Mouse (Mus musculus): ENCODE measurements around the gene Hnrnpf. TPM values are rescaled to one million over a fixed set of nuclear protein-coding genes. Genes with fewer than 3 reads are reported as not detected.
A peak's percentile ranks its signal among the peaks of the same experiment; 100 is the strongest.
"Not testable (repeated sequence)": the region's sequence is repeated elsewhere in the genome, so short reads cannot be mapped to it uniquely, and the experiment has no call there.

Hnrnpf gene
- total RNA-seq (2014; fragmentation: Nextera tagmentation) (691 and 695 TPM in 2 replicates), total RNA-seq (2017) (1,315 and 1,367 TPM in 2 replicates)

DNA sequence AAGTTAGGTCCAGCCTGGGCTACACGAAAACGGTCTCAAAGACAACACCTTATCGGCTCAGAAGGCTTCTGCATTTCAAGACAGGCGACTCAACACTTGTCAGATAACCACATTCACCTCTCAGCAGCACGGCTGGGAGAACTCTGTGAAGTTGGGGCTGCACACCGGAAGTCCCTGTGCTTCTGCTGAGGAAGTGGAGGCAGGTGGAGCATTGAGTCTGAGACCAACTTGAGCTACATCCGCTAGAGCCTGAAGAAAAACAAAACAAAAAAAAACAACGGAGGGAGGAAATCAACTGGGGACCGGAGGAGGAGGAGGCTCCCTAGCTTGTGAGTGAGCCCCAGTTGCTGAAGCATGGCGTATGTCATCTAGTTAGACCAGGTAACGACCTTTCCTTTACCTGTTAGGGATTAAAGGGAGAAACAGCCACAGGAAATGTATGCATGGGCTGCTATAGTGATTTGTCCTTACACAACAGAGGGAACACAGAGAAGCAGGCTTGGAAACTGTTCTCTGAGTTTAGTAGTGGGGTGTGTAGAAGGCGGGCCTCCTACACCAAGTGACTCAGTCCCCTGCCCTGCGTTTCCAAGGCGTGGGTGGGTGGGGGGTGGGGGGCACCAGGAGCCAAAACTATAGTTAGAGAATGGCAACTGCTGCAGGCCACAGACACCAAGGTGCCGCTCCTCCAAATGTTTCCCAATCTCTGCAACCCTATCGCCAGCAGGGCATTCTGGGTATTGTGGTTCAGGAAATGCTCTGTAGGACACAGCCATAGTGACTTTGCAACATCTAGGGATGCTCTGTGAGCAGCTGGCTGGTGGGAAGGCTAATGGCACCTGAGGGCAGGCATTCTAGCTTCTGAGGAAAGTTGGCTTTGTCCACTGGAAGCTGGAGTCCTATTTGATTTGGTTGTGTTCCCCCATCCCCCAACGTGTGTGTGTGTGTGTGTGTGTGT lies at the start of gene Hnrnpf:
TSS of gene Hnrnpf (plus strand) at position 199 of the 955 bp plus-strand sequence.
- ATAC-seq (replicated peaks; ENCODE audit: poor library complexity, severe bottlenecking), result peak; percentile 91

DNA sequence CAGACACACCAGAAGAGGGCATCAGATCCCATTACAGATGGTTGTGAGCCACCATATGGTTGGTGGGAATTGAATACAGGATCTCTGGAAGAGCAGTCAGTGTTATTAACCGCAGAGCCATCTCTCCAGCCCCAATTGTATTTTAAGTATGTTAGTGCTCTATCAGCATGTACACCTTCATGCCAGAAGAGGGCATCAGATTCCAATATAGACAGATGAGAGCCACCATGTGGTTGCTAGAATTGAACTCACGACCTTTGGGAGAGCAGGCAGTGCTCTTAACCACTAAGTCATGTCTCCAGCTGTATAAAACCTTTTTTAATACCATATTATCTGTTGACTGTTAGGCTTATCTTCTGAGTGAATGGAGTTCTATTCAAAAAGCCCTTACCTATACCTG lies 48.4 kb upstream of the Hnrnpf start:
- peak; percentile 53; the same call in 1 of the 2 replicates for ATAC-seq (replicated peaks; ENCODE audit: poor library complexity, severe bottlenecking)

DNA sequence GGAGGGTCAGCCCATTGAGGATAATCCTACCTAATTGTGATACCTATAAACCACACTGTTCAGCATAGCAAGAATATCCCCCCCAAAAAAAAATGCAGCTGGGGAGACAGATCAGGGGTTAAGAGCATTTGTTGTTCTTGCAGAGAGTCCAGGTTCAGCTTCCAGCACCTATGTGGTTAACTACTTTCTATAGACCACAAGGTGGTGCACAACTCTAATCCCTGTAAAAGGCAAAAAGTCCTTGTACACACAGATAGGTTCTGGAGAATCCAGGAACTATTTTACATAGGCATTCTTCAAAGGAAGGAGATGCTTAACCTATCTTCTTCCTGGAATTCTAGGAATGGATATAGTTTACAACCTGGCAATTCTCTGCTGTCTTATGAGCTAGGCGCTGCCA lies 42.1 kb upstream of the Hnrnpf start:
- ATAC-seq (replicated peaks; ENCODE audit: poor library complexity, severe bottlenecking), result no peak

DNA sequence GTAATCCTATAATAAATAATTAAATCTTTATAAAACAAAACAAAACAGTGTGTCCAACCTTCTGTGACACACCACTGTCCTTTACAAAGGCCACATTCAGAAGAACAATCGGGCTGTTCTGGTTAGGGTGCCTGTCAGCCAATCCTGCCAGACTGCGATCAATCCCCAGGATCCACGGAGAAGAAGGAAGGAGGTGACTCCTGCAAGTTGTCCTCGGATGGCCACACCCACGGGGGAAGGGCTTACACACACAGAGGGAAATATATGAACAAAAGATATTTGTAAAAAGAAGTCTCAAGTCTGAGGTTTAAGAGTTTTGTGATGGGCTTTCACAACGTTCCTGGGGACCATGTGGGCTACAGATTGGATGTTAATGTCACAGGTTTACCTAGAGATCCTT lies 38.3 kb upstream of the Hnrnpf start, which contains the start of gene Zfp239:
TSS of gene Zfp239 (plus strand) at position 253 of the 400 bp plus-strand sequence.
- ATAC-seq (replicated peaks; ENCODE audit: poor library complexity, severe bottlenecking), result no peak

DNA sequence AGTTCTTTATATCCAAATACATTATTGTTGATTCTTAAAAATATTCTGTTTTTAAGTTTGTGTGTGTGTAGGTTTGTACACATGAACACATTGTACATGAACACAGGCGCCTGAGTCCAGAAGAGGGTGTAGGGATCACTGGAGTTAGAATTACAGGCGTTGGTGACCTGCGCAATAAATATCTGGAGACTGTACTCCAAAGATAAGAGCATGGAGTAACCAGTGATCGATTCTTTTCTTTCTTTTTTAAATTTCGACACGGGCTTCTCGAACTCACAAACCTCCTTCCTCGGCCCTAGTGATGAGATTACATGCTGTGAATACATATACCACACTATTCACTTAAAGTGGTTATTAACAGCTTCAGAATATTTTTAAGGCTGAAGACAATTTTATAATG lies 37.7 kb upstream of the Hnrnpf start:
- ATAC-seq (replicated peaks; ENCODE audit: poor library complexity, severe bottlenecking), result no peak; the same call in 1 of the 2 replicates

DNA sequence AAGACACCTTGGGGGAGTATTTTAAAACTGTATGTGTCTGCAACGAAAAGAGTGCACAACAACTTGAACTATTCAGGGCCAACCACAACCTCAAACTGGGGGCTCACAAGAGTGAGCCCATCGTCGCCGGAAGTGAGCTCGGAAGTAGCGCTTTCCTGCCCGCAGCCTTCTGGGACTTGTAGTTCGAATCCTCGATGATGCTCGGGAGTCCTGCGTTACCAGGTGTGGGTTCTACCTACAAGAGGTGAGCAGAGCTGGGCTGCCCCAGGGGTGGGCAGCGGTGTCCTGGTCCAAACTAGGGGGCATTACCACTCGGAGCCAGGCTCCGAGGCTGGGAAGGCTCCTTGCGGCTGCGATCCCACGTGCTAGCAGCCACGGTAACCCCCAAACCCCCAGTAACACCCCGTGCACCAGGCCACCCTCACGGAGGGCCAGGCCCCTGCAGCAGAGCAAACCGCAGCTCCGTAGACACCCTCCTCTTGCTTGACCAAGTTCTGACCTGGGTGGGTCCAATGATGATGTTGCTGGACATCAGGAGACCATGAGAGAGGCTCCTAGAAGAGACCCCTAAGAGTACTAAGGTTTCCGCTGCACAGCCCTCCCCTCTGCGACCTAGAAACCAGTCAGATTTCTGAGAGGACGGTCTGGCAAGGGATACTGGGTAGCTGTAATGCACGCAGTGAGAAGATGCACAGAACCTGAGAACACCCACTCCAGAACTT lies 37.1 kb upstream of the Hnrnpf start:
- peak; percentile 96 for ATAC-seq (replicated peaks; ENCODE audit: poor library complexity, severe bottlenecking)

DNA sequence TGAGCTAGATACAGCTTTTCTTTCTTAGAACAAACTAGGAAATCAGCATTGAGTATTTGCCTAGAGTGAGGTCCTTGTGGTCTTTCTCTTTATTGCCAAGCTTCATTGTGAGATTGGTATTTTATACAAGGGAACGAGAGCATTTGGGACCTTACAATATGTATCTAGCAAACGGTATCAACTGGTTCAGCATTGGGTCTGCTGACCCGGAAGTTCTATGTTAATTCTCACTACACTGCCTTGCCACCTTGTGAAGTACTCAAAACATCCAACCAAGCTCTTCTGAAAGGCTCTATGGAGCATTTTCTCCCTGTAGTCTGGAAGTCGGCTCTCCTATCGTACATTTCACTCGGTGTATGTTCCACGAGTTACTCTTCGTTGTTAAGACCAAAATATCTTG lies 36.4 kb upstream of the Hnrnpf start:
- ATAC-seq (replicated peaks; ENCODE audit: poor library complexity, severe bottlenecking), result no peak

DNA sequence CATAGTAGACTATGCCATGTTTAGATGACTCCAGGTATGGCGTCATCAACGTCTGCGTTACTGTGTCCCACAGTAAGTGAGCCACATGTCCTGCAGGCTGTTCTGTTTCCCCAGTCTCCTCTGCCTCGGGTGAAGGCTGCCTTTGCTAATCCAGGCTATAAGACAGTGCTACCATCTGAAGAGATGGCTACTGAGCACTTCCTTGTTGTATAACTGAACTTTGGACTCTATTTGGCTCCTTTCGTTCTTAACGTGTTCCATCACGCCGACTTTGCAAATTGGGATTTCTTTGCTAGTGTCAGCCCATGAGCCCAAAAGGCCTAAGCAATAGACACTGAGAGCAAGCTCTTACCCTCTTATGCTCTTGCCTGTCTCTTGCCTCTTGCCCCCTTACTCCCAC lies 31.9 kb upstream of the Hnrnpf start:
- no peak for ATAC-seq (replicated peaks; ENCODE audit: poor library complexity, severe bottlenecking)

DNA sequence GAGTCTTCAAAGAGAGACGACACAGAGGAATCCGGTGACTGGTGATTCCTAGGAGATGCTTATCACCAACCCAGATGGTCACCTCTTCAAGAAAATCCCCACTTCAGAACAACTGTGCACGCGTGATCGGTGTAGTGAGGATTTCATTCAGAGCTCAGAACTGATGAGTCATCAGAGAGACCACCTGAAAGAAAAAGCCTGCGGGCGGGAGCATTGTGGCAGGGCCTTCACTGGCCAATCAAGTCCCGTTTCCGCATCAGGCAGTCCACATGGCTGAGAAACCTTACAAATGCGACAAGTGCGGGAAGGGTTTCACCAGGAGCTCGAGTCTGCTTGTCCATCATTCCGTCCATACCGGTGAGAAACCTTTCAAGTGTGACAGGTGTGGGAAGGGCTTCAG lies 29.1 kb upstream of the Hnrnpf start:
- ATAC-seq (replicated peaks; ENCODE audit: poor library complexity, severe bottlenecking), result no peak

DNA sequence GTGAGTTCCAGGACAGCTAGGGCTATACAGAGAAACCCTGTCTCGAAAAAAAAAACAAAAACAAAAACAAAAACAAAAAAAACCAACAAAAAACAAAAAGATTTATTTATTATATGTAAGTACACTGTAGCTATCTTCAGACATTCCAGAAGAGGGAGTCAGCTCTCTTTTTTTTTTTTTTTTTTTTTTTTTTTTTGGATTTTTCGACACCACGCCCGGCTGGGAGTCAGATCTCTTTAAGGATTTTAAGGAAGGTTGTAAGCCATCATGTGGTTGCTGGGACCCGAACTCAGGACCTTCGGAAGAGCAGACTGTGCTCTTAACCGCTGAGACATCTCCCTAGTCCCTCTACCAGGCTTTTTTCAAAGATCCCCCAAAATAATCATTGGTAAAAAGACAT lies 26.7 kb upstream of the Hnrnpf start:
- ATAC-seq (replicated peaks; ENCODE audit: poor library complexity, severe bottlenecking), result not testable (repeated sequence)

DNA sequence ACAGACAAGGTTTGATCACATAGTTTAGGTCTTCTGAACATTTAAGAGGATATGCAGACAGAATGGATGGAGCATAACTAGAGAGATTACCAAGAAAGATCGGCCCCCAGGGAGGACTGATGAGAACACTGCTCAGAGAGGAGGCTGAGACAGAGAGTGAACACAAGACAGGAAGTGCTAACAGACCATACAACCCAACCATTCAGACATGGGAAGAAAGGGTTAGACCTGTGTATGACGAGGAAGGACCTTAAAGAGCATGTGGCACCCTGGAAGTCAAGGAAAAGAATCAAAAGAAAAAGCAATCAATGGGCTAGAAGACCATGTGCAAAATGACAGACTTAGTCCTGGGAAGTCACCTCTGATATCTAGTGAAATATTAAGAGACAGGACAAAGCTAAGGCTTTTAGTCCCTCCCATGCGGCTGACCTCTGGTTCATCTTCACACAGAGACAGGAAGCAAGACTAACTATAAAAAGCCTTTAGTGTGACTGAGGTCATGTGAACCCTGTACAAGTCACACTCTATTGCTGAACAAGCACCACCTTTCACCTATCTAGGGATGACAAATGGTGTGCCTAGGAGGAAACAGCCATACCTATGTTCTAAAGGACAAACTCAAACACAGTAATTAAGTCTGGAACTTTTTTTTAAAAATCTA lies 25.4 kb upstream of the Hnrnpf start:
- ATAC-seq (replicated peaks; ENCODE audit: poor library complexity, severe bottlenecking), result no peak

DNA sequence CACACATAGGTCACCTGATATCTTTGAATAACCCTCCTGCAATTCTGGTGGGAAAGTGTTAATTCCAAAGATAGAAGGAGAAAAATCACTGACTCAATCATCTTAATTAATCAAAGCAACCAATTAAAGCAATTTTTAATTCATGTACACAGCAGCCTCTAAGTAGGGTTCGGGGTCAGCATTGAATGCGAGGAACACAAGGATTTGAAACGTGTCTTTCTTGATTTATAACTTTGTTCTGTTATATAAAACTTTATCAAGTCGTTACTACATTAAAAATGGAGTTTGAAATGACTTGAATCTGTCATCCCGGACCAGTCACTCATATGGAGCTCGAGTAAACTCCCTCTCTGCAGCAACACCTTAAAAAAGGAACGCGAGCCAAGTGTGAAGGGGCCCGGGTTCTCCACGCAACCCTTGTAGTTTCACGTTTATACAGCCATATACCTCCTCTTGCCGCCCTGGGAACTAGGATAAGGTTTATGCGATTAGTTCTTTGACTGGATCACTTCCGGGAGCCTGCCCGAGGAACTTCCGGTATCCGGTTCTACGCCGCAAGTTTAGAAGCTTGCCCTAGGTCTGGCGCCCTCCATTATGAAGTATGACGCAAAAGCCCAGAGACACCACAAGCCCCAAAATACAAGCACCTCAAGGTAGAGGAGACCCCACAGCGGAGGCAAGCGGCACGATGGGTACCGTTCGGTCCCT lies 21.3 kb upstream of the Hnrnpf start:
- ATAC-seq (replicated peaks; ENCODE audit: poor library complexity, severe bottlenecking), result peak; percentile 47

DNA sequence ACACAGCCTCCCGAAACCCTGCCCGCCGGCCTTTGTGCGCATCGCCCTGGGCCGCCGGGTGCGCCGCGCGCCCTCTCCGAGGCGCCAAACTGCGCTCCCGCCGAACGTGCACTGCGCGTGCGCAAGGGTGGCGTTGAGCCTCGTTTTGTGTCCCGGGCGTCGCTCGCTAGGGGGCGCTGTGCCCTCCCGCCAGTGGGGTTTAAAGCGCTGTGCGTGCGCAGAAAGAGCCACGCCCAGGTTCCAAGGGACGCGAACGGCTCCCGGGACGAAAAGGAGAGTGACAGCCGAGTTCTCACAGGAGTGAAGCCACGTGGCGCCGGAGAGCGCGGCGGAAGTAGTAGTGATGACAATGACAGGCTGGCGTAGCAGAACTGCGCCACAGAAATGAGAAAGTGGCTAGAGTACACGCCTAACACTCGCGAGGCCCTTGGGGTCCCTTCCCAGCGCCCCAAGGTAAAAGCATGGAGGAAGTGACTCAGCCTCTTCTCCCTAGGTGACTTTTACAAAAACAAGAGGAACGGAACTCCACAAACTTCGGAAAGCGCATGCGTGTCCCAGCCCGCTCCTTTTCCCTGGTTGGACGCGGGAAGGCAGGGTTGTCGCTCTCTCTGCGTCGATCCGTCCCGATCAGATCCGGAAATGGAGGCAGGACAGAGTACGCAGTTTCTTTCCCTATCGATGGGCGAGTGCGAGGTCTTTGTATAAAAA lies 20.6 kb upstream of the Hnrnpf start:
- ATAC-seq (replicated peaks; ENCODE audit: poor library complexity, severe bottlenecking), result peak; percentile 70

DNA sequence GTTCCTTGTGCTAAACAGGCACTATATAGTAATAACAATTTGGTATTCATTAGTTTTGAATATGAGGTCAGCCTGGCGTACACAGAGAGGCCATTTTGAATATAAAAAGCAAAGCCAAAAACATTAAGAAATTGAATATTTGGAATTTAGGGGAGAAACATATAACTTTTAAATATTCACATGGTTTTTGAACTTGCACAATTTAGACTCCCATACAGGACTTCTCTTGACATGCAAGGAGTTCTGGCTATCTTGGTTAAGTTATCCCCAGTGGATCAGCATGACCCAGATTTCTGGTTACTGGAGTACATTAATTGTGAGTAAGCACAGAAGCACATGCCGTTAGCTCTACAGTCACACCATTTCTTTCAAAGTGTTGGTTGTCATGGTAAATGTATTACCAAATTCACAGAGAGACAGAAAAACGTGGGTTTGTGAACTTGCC lies 19.7 kb upstream of the Hnrnpf start:
- ATAC-seq (replicated peaks; ENCODE audit: poor library complexity, severe bottlenecking), result no peak

DNA sequence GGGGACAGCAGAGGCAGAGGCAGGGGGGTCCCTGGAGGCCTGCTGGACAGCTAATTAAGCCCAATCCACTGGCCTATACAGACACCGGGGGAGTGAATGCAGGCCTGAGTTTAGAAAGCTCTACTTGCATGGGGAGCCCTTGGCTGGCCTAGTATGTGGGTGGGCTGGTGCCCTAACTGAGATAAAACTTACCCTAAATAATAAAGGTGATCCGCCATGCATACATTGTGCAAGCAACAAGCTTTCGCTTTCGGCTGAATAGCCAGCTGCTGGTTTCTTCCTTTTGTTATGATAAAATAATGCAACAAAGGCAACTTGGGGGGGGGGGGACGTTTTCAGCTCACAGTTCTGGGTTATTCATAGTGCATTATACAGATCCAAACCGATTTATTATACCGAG lies 18.9 kb upstream of the Hnrnpf start:
- ATAC-seq (replicated peaks; ENCODE audit: poor library complexity, severe bottlenecking), result no peak

DNA sequence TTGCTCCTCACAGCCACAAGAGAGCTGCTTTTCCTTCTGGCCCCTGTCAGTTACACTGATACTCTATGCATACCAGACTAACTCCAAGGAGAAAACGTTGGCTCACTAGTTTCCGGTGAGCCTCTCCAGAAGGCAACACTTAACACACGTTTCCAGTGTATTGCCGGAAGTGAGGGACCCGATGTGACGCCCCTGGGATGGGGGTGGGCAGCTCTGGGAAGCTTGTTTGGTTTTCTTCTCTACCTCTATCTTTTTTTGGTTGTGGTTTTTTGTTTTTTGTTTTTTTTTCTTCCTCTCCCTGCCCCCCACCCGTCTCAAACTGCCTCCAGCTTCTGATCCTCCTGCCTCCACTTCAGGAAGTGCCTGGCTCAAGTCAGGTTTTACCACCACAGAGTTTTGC lies 18.1 kb upstream of the Hnrnpf start:
- ATAC-seq (replicated peaks; ENCODE audit: poor library complexity, severe bottlenecking), result peak; percentile 55

DNA sequence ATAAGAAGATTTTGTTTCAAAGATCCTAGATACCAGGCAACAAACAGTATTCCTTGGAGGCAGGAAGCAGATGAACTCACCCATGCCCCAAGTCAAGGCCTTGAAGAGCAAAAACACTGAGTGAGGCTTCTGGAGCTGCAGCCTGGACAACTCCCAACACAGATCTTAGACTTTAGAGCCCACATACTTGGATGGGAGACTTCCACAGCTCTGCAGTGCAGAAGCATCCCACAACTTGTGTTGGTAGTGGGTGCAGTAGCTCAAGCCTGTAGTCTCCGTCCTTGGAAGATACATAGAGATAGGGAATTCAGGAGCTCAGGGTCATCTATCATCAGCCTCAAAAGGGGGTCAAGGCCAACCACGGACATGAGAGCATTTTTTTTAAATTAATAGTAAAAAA lies 14.2 kb upstream of the Hnrnpf start:
- no peak for ATAC-seq (replicated peaks; ENCODE audit: poor library complexity, severe bottlenecking)

DNA sequence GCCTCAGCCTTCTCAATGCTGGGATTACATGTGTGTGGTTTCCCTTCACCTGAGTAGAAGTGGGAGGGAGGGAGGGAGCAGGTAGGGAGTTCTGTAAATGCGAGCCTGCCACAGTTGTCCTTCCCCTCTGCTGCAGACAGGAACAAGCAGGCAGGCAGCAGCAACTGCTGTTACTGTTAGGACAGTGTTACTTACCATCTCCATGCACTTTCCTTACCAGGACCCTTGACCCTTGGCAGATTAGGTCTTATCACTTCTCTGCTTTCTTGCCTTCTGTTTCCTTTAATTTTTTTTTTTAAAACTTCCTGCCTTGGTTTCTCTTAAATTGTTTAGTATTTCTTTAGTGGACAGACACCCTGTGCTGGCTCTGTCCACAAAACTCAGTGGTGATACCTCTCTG lies 12.1 kb upstream of the Hnrnpf start:
- no peak for ATAC-seq (replicated peaks; ENCODE audit: poor library complexity, severe bottlenecking)

DNA sequence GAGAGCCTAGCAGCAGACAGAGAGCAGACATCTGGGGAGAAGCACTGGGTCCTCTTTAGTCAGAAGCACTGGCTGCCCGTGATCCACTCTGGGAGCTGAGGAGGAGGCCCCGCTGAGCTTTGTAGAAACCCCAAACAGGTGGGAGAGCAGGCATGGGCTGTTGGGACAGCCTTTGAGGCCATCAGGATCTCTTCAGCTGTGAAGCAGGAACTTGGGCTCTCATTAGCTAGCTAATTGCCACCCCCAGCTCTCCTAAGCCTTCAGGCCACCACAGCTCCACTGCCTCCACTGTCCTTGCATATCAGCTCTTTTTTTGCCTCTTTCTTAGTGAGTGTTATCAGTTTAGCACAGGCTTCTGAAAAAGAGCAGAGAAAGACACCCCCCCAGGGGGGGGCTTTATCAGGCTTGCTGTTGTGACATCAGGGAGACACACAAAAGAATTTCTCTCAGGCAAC lies 11.5 kb upstream of the Hnrnpf start:
- no peak for ATAC-seq (replicated peaks; ENCODE audit: poor library complexity, severe bottlenecking)
